Mouse (Mus musculus) C2C12 (cell line): ENCODE results near the gene Itgae. TPM values are rescaled to one million over a fixed set of nuclear protein-coding genes. Genes with fewer than 3 reads are reported as not detected.

Experiments used
- H3K27me3 ChIP-seq: one replicate; pipeline ENCODE4 v1.6.1; 2011; ENCODE audit not compliant: control insufficient read depth, insufficient read depth, insufficient read length
- H3K36me3 ChIP-seq: one replicate; pipeline ENCODE4 v1.6.1; 2011; ENCODE audit not compliant: control insufficient read depth, insufficient read depth
- H3K4me3 ChIP-seq: one replicate; pipeline ENCODE4 v1.5.1; 2011; ENCODE audit warnings: mild to moderate bottlenecking, control low read depth; ENCODE audit not compliant: poor library complexity, insufficient read depth, severe bottlenecking
- H3K79me2 ChIP-seq: one replicate; pipeline ENCODE4 v1.6.1; 2011; ENCODE audit not compliant: control insufficient read depth, insufficient read depth
- H3K79me3 ChIP-seq: one replicate; pipeline ENCODE4 v1.6.1; 2011; ENCODE audit warnings: low read depth, control low read depth
- H3ac ChIP-seq: one replicate; pipeline ENCODE3; 2011; ENCODE audit warnings: low read depth; ENCODE audit not compliant: control insufficient read depth, insufficient read length
- CEBPB ChIP-seq: IDR thresholded peaks from one replicate; pipeline ENCODE4 v1.6.1; 2011; ENCODE audit warnings: low read depth, mild to moderate bottlenecking, control low read depth, moderate library complexity
- CTCF ChIP-seq: IDR thresholded peaks from one replicate; pipeline ENCODE4 v1.5.1; 2011; ENCODE audit not compliant: control insufficient read depth, insufficient read depth, insufficient read length
- FOSL1 ChIP-seq: IDR thresholded peaks from one replicate; pipeline ENCODE4 v1.8.0; 2011; ENCODE audit warnings: mild to moderate bottlenecking, low read length; ENCODE audit not compliant: poor library complexity, insufficient read depth, severe bottlenecking
- MAX ChIP-seq: IDR thresholded peaks from one replicate; pipeline ENCODE4 v1.6.1; 2011; ENCODE audit warnings: mild to moderate bottlenecking, control low read depth
- MYOD1 ChIP-seq: IDR thresholded peaks from one replicate; pipeline ENCODE4 v1.6.1; 2011; ENCODE audit warnings: low read depth; ENCODE audit not compliant: control insufficient read depth, insufficient read length
- MYOG ChIP-seq: IDR thresholded peaks from one replicate; pipeline ENCODE4 v1.6.1; 2011; ENCODE audit not compliant: control insufficient read depth, insufficient read length; ENCODE audit errors: extremely low read depth
- USF1 ChIP-seq: IDR thresholded peaks from one replicate; pipeline ENCODE4 v1.6.1; 2011; ENCODE audit warnings: low read depth, mild to moderate bottlenecking, control low read depth, moderate library complexity
- polyA plus RNA-seq: library from polyadenylated mRNA; unstranded; fragments of >200 nt; fragmentation: generic; extraction: Trizol; gene quantifications from one replicate; pipeline ENCODE4 v1.2.1, GENCODE M21; 2012; ENCODE audit warnings: missing spikeins

The Itgae gene
- polyA plus RNA-seq, 1 experiment: 0.05 TPM

GRCm38 (mm10) chr11:73177509-73177875, 87.1 kb downstream of the Itgae start:
- H3K4me3 ChIP-seq: peak overlapping the region; percentile 99
- peak overlapping the region; percentile 88 for H3ac ChIP-seq
- no peaks in the 10 kb centered on the region for H3K27me3 ChIP-seq
- TF ChIP-seq MYOG (no peak), USF1 (no peak), FOSL1 (no peak), MAX (no peak), CEBPB (no peak), MYOD1 (no peak), CTCF (no peak)
- peaks cover 45% of the 10 kb centered on the region for H3K36me3 ChIP-seq
- H3K79me3 ChIP-seq: peaks cover 67% of the 10 kb centered on the region
- H3K79me2 ChIP-seq: peaks cover 85% of the 10 kb centered on the region

- Histone ChIP-seq H3ac (peak overlapping the region; percentile 77), H3K27me3 (no peaks in the 10 kb centered on the region), H3K36me3 (peaks cover 45% of the 10 kb centered on the region), H3K79me2 (peaks cover 81% of the 10 kb centered on the region), H3K79me3 (peaks cover 63% of the 10 kb centered on the region), H3K4me3 (peak overlapping the region; percentile 99)
- TF ChIP-seq MYOG (no peak), CTCF (no peak), CEBPB (no peak), USF1 (no peak), FOSL1 (no peak), MAX (no peak), MYOD1 (no peak)
Observed at GRCm38 (mm10) chr11:73177895-73178294, 87.5 kb downstream of the Itgae start.

GRCm38 (mm10) chr11:73185872-73186615, 95.7 kb downstream of the Itgae start:
- no peaks in the 10 kb centered on the region for H3K27me3 ChIP-seq
- H3K36me3 ChIP-seq: peaks cover 21% of the 10 kb centered on the region
- H3K79me3 ChIP-seq: no peaks in the 10 kb centered on the region
- H3K4me3 ChIP-seq: no peak overlapping the region
- no peaks in the 10 kb centered on the region for H3K79me2 ChIP-seq
- no peak overlapping the region for H3ac ChIP-seq
- TF ChIP-seq CEBPB: no peak
- TF ChIP-seq MYOG: no peak
- no peak for TF ChIP-seq USF1
- no peak for TF ChIP-seq FOSL1
- no peak for TF ChIP-seq MAX
- no peak for TF ChIP-seq MYOD1
- TF ChIP-seq CTCF: no peak

- Histone ChIP-seq H3K79me3 (no peaks in the 10 kb centered on the region), H3K36me3 (peaks cover 16% of the 10 kb centered on the region), H3K4me3 (no peak overlapping the region), H3ac (no peak overlapping the region), H3K27me3 (no peaks in the 10 kb centered on the region), H3K79me2 (no peaks in the 10 kb centered on the region)
- no peak for TF ChIP-seq CEBPB
- TF ChIP-seq MYOG: no peak
- TF ChIP-seq MYOD1: no peak
- no peak for TF ChIP-seq USF1
- no peak for TF ChIP-seq CTCF
- TF ChIP-seq MAX: no peak
- TF ChIP-seq FOSL1: no peak
Observed at GRCm38 (mm10) chr11:73187231-73187630, 96.8 kb downstream of the Itgae start.

GRCm38 (mm10) chr11:73193047-73193446, 102.7 kb downstream of the Itgae start:
- H3K36me3 ChIP-seq: no peaks in the 10 kb centered on the region
- TF ChIP-seq CTCF (no peak), MYOG (no peak), USF1 (no peak), CEBPB (no peak), FOSL1 (no peak), MYOD1 (no peak), MAX (no peak)

More at GRCm38 (mm10) chr11:73193047-73193446, 102.7 kb downstream of the Itgae start:
- no peak overlapping the region for H3K4me3 ChIP-seq
- no peak overlapping the region for H3ac ChIP-seq
- H3K79me2 ChIP-seq: no peaks in the 10 kb centered on the region
- no peaks in the 10 kb centered on the region for H3K79me3 ChIP-seq
- H3K27me3 ChIP-seq: no peaks in the 10 kb centered on the region
